Mouse (Mus musculus) limb, embryonic 14.5 days (tissue): ENCODE measurements around the gene Calm3. TPM values are rescaled to one million over a fixed set of nuclear protein-coding genes. Genes with fewer than 3 reads are reported as not detected.

Source experiments
- ATAC-seq: fragments of 200-750 bp; cut with Nextera tagmentation; 2 replicates; pipeline ENCODE4 v1.8.0; 2017; ENCODE audit warnings: low read depth, moderate number of reproducible peaks, moderate TSS enrichment; ENCODE audit not compliant: low FRiP score
- DNase-seq: peaks from one replicate; pipeline ENCODE4 v3.0.0-alpha.2; 2015; ENCODE audit warnings: low spot score
- H3K27ac ChIP-seq: fragments of 300-500 bp; sonication (generic); replicated peaks from 2 replicates; pipeline ENCODE4 v1.5.1; 2014; ENCODE audit warnings: low read depth, mild to moderate bottlenecking, low read length, moderate library complexity, mixed read lengths
- H3K27me3 ChIP-seq: fragments of 300-500 bp; sonication (generic); 2 replicates; pipeline ENCODE4 v1.6.1; 2014; ENCODE audit warnings: low read length, mixed read lengths; ENCODE audit not compliant: control insufficient read depth, insufficient read depth
- H3K36me3 ChIP-seq: fragments of 300-500 bp; sonication (generic); 2 replicates; pipeline ENCODE4 v1.6.1; 2014; ENCODE audit warnings: mild to moderate bottlenecking, low read length, moderate library complexity, mixed read lengths; ENCODE audit not compliant: control insufficient read depth, insufficient read depth
- H3K4me1 ChIP-seq: fragments of 300-500 bp; sonication (generic); 2 replicates; pipeline ENCODE4 v1.6.1; 2014; ENCODE audit warnings: antibody characterized with exemption, low read length, mixed read lengths; ENCODE audit not compliant: control insufficient read depth, insufficient read depth
- H3K4me2 ChIP-seq: fragments of 300-500 bp; sonication (generic); replicated peaks from 2 replicates; pipeline ENCODE4 v1.6.1; 2014; ENCODE audit warnings: low read depth, mild to moderate bottlenecking, low read length, moderate library complexity; ENCODE audit not compliant: severe bottlenecking
- H3K4me3 ChIP-seq: fragments of 300-500 bp; sonication (generic); replicated peaks from 2 replicates; pipeline ENCODE4 v1.5.1; 2014; ENCODE audit warnings: low read length
- H3K9ac ChIP-seq: fragments of 300-500 bp; sonication (generic); 2 replicates; pipeline ENCODE4 v1.6.1; 2014; ENCODE audit warnings: mild to moderate bottlenecking, low read depth, low read length, moderate library complexity; ENCODE audit not compliant: severe bottlenecking
- H3K9me3 ChIP-seq: fragments of 300-500 bp; sonication (generic); 2 replicates; pipeline ENCODE4 v1.6.1; 2016; ENCODE audit warnings: low read length; ENCODE audit not compliant: control insufficient read depth
- POLR2A ChIP-seq: fragments of 200-500 bp; IDR thresholded peaks from 2 replicates; pipeline ENCODE4 v1.8.0; 2012; ENCODE audit warnings: inconsistent platforms, mild to moderate bottlenecking, moderate library complexity, borderline replicate concordance; ENCODE audit not compliant: insufficient read depth, insufficient read length; ENCODE audit errors: extremely low read depth
- WGBS: fragments of 180-500 bp; shearing (Covaris S2); extraction: QIAGEN DNeasy Blood & Tissue Kit; methylation state at CpG from one replicate; pipeline ENCODE4 v1.1.7; 2014; 5-methylcytosine and 5-hydroxymethylcytosine counted together
- polyA plus RNA-seq, 2 experiments: library from polyadenylated mRNA; depleted of rRNA in 1 of 2; stranded (reverse) in 1 of 2; unstranded in 1 of 2; fragments of >200 nt; fragmentation: Nextera tagmentation in 1 of 2; extraction: Ambion mirVana in 1 of 2; gene quantifications; 2 replicates each; pipeline versions ENCODE4 v1.2.1 to v1.2.3; 2012 to 2014

Gene Calm3
- polyA plus RNA-seq, 2 experiments: 156 to 281 TPM

DNA sequence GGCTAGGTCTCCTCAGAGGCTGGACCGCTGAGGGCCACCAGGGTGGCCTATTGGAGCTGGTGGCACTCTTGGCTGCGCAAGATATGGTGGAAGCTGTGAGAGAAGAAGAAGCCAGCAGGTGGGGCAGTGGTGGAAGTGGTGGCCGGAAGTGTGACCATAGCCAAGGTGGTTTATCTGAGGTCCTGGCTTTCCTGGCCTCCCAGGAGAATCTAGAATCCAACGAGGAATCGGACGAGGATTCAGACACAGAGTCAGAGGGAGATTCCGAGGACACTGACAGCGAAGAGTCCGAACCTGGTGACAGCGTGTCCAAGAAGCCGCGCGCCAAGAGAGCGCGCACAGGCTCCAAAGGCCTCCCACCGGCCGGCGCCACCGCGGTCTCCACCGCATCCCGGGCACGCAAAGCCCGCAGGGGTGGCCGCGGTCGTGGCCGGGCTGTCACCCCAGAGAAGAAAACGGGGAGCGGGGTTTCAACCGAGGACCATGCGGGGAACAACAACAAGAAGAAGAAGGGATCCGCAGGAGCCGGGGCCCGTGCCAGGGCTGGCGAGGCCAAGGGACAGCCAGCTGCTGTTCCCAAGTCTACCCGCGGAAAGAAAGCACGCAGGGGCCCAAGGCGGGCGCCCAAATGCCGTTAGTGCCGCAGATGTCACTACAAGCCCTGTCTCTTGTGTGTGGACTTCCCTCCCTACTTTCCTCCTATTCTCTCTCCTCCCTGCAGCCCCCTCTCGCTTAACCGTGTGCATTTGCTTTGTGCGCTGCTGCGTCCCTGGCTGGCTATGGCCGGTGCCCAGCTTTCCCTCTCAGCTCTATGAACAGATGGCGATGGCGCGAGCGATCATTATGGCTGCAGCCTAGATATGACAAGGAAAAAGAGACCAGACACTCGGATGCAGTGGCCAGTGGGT is 22.8 kb upstream of the Calm3 start:
- Histone ChIP-seq H3K27me3 (peaks cover 34% of the 10 kb centered on the region), H3K9me3 (no peaks in the 10 kb centered on the region), H3K9ac (peak overlapping the region; percentile 49), H3K4me1 (peaks cover 42% of the 10 kb centered on the region), H3K27ac (peak overlapping the region; percentile 33; the same call in 1 of the 2 replicates), H3K4me3 (peak overlapping the region; percentile 55), H3K36me3 (no peaks in the 10 kb centered on the region), H3K4me2 (peak overlapping the region; percentile 79)
- WGBS: 6% methylated on average over 39 of the region's 53 CpGs
- TF ChIP-seq POLR2A: no peak
- no peak for ATAC-seq
- DNase-seq: no peak

DNA sequence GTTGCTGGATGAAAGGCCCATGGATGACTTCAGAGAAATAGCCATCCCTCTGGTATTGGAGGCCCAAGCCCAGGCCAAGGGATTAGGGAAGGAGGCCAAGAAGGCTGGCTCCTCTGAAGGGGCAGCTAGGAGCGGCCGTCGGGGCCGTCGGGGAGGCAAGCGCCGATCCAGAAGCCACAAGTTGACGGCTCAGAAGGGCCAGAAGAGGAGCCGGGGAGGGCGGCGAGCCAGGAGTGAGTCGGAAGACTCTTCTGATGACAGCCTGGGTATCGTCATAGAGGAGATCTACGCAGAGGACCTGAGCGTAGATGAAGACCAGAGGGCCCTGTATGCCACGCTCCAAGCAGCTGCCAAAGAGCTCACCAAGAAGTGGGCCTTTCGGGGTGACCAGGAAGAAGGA is 21.5 kb upstream of the Calm3 start:
- Histone ChIP-seq H3K4me3 (peak overlapping the region; percentile 55), H3K27ac (no peak overlapping the region), H3K4me1 (peaks cover 47% of the 10 kb centered on the region), H3K4me2 (peak overlapping the region; percentile 79), H3K27me3 (peaks cover 34% of the 10 kb centered on the region), H3K9ac (peak overlapping the region; percentile 67), H3K36me3 (no peaks in the 10 kb centered on the region), H3K9me3 (no peaks in the 10 kb centered on the region)
- DNase-seq: no peak
- WGBS: 15% methylated on average over 17 of the region's 17 CpGs
- TF ChIP-seq POLR2A: no peak
- no peak for ATAC-seq

DNA sequence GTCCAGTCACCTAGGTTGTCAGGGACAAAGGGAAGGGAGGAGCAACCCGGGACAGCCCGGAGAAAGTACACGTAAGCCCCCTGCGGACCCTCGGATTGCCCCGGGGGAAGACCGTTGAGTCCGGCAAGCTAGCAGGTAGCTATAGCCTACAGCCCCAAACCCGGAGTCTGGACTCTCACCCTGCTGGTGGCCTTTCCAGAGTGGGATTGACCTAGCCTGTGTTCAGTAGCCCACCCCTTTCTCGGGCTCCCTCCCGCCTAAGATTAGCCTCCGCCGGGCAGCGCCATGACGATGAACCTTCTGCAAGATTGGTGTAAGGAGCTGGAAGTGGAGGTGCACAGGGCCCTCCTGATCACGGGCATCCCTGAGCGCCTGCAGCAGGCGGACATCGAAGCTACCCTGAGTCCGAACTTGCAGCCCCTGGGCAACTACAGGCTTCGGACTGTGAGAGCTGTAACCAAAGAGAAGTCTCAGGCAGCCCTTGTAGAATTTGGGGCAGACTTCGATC is 20.9 kb upstream of the Calm3 start:
- ATAC-seq (no peak), DNase-seq (no peak)
- Histone ChIP-seq H3K36me3 (no peaks in the 10 kb centered on the region), H3K9me3 (no peaks in the 10 kb centered on the region), H3K4me1 (peaks cover 53% of the 10 kb centered on the region), H3K27ac (peak overlapping the region; percentile 50; the same call in 1 of the 2 replicates), H3K4me3 (peak overlapping the region; percentile 55), H3K4me2 (peak overlapping the region; percentile 79), H3K9ac (peak overlapping the region; percentile 67), H3K27me3 (peaks cover 34% of the 10 kb centered on the region)
- WGBS: 3% methylated on average over 21 of the region's 22 CpGs
- no peak for TF ChIP-seq POLR2A

DNA sequence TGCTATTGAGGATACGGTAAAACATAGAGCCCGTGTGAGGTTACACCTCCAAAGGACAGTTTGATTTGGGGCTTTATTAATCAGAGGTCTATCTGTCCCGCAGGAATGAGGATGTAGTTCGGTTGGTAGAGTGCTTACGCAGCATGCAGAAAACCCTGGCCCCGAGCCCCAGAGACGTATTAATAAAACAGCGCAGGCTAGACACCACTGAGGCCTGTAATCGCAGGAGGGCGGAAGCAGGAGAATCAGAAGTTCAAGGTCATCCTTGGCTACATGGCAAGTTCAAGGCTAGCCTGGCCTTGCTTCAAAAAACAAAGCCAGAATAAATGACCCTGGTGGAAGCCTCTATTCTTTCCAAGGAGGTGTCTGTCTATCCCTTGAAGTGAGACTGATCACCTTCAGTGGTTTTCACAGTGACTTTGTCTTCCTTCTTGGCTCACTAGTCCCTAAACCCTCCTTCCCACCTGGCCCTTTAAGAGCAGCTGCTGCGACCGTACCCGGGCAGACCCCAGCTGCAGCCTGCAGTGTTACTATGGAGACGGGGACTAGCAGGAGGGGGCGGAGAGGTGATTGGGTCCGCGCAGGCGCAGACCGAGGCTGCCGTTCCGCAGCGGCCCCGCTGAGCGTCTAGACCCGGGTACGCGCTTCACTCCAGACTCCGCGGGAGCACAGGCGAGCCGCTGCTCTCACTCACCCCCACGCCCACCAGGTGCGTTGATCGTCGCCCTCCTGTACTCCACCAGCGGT is 20.3 kb upstream of the Calm3 start, which contains the start of gene Pnmal2:
Pnmal2 (plus strand) TSS at position 622 of the 747 bp plus-strand sequence.
- no peaks in the 10 kb centered on the region for H3K9me3 ChIP-seq
- peak within 1 kb of the TSS; percentile 50; the same call in 1 of the 2 replicates for H3K27ac ChIP-seq
- no peak for TF ChIP-seq POLR2A
- H3K9ac ChIP-seq: peak within 1 kb of the TSS; percentile 67
- DNase-seq: peak; percentile 94
- H3K4me1 ChIP-seq: peaks cover 48% of the 10 kb centered on the region
- peak; percentile 85 for ATAC-seq
- H3K4me3 ChIP-seq: peak within 1 kb of the TSS; percentile 55
- peak within 1 kb of the TSS; percentile 79 for H3K4me2 ChIP-seq
- no peaks in the 10 kb centered on the region for H3K36me3 ChIP-seq
- peaks cover 34% of the 10 kb centered on the region for H3K27me3 ChIP-seq
- WGBS: 13% methylated on average over 36 of the region's 36 CpGs

DNA sequence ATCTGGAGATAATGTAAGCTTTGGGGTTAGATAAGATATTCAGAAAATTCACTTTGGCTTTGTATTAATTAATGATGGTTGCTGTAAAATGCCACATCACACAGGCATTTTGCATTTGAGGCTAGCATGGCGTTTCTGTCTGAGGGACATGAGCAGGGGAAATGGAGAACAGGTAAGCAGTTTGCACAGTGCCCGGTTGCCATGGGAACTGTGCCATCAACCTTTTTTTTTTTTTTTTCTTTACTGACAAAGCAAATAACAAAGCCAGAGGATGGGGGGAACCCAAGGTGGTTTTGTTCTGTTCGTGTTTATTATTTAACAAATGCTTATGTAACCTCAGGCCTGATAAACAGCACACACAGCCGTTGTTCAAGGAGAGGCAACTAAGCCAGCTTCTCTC is 18.9 kb upstream of the Calm3 start:
- ATAC-seq: no peak
- H3K4me1 ChIP-seq: peaks cover 42% of the 10 kb centered on the region
- 63% methylated on average over 4 of the region's 4 CpGs for WGBS
- H3K27me3 ChIP-seq: peaks cover 27% of the 10 kb centered on the region
- H3K4me3 ChIP-seq: no peak overlapping the region
- H3K4me2 ChIP-seq: no peak overlapping the region
- no peak overlapping the region for H3K27ac ChIP-seq
- TF ChIP-seq POLR2A: no peak
- H3K9me3 ChIP-seq: no peaks in the 10 kb centered on the region
- DNase-seq: no peak
- H3K36me3 ChIP-seq: no peaks in the 10 kb centered on the region
- H3K9ac ChIP-seq: no peak overlapping the region
